Mouse (Mus musculus): ENCODE results near the gene Plekhh3.

The Plekhh3 gene

DNA sequence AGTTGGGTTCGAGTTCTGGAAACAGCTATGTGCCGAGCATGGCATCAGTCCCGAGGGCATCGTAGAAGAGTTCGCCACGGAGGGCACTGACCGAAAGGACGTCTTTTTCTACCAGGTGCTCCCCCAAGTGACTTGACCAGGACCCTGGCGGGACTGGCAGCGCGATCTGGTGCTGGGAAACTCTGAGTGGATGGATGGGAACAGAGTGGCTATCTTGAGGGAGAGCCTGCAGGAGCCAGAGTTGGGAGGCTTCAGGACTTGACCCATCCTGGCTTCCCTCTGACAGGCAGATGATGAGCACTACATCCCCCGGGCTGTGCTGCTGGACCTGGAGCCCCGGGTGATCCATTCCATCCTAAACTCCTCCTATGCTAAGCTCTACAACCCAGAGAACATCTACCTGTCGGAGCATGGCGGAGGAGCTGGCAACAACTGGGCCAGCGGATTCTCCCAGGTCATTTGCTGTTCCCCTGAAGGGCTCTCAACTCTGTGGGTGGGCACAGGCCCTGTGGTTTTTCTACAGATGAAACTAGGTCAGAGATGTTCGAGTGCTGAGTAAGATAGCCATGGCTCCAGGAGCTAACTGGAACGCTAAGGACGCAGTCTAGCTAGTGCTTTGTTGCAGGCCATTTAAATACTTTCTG, 50.5 kb downstream of the Plekhh3 start:
- no peak for DNase-seq (ENCODE audit: low spot score)

DNA sequence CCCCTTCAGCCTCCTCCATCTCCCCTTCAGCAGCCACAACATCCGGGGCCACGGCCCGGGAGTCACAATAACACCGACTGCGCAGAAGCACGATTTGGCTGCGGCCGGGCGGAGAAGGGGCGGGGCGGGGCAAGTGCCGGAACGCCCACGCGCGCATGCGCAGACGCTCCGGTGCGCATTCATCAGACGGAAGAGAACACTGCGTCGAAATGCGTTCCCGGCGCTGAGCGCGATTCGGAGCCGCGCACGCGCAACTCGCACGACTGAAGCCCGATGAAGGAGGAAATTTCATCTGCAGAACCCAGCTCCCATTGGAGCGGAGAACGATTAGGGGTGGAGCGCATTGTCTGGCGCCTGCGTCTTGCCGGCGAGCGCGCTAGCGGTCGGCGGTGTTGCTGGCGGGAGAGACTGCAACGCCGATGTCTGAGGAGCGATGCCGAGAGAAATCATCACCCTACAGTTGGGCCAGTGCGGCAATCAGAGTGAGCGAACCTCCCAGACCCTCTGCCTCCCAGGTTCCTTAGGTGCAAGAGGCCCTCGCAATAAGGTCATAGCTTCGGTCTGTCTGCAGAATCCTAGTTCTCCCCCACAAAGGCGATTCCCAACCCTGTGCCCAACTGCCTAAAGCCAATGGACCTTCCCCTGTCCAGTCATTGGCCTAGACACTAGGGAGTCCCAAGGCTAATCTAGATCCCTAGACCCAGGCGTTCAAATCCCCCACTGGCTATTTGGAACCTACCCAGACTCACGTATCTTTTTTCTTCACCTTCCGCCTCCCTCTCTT, 51.2 kb downstream of the Plekhh3 start, which contains the start of the genes Retreg3 and Tubg1:
Gene Retreg3 (minus strand): TSS at position 133 of the 784 bp plus-strand sequence.
Gene Tubg1 (plus strand): TSS at position 178 of the 784 bp plus-strand sequence.
- peak; percentile 98 for DNase-seq (ENCODE audit: low spot score)

DNA sequence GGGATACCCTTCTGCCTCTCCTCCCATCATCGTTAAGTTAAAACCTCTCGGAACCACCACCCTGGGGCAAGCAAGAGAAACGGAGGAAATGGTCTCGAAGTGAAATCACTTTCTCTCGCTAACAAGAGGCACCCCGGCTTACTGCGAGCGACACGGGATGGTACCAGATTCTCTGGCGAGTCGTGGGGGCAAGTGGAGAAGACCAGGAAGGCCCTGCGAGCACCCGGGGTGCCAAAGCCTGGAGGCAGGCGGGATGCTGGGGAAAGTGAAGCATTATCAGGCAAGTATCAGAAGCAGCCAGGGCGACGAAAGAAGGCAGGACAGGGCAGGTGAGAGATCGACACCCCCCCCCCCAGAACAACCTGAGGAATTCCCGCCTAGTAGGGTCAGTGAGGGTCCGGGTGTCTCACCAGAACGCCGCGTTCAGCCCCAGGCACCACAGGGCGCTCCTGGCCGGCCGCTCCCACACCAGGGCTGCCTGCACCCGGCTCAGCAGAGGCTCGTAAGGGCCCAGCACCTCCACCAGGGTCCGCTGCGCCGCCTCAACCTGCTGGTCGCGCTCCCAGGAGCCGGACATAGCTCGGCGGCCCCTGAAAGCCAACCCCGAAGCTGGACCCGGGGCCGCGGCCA, 51.9 kb downstream of the Plekhh3 start:
- DNase-seq (ENCODE audit: low spot score) = no peak

DNA sequence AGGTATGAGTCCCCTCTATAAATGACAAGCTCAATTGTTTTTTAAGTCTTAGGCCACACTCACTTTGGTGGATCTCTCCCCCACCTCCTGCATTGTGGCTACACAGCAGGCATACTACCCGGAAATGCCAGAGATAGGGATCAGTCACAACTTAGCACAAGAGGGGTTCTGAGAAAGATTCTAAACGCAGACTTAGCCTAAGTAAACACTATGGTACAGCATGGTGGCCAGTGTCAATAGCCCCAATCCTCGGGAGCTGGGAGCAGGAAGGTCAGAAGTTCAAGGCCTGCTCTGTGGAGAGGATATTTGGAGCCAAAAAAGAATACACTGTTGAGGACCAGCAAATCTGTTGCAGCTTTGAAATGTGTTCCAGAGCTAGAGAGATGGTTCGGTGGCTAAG, 53.0 kb downstream of the Plekhh3 start:
- DNase-seq (ENCODE audit: low spot score) = no peak

DNA sequence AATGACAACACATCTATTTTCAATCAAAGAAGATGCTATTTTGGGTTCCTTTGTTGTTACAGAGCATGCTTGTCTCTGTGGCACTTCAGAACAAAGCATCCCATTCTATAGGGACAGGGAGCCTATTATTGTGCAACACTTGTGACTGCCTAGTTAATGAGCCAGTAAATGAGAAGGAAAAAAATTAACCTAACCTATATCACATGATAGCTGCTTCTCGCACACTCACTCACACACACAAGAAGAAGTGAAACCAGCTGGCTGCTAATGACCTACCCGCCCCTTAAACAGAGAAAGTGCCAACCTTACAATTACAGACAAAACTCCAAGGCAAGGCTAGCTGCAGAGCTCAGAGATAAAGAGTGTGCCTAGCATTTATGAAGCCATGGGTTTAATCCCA, 55.6 kb downstream of the Plekhh3 start:
- no peak for DNase-seq (ENCODE audit: low spot score)
